In the genomic region with DNA sequence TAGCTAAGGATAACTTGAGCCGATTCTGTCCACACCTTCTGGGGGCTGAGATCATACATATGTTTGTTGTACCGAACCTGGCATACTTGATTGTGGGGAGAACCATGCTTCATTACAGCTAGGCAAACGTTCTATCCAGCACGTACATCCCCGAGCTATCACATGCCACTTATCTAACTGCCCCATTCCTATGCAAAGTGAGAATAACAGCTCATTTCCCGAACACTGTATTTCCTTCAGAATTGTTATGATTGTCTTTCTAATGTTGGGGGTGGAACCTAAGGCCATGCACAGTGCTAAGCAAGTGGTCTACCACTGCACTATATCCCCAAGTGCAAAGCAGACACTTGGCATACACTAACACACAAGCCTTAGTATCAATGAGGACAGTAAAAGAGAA, we compare ENCODE assay signal across 14 mouse cellular contexts.
"Had no signal": no experiment of that assay in that cellular context is flagged by ENCODE, and none has a peak within 500 bp of the region (broad histone marks: within the 10 kb centered on the region; RNA-seq: fewer than 3 reads in every experiment).

No protein-coding gene starts in this region.

- ATAC-seq: midbrain, embryonic 16.5 days had no signal

- H3K27me3 ChIP-seq: midbrain, embryonic 12.5 days; neural tube, embryonic 12.5 days; stomach, embryonic 15.5 days had no signal

- H3K9me3 ChIP-seq: midbrain, embryonic 10.5 days; midbrain, embryonic 12.5 days; neural tube, embryonic 12.5 days; stomach, embryonic 15.5 days had no signal

- DNase-seq: lung, adult 18-20 months; lung, embryonic 14.5 days; lung, postnatal 10 days; lung, postnatal 4 days; right cerebral cortex, postnatal 14 days; thymus, adult 2 months; thymus, postnatal 25 days; thymus, postnatal 4 days had no signal

- H3K4me1 ChIP-seq: midbrain, embryonic 10.5 days; midbrain, embryonic 12.5 days; neural tube, embryonic 12.5 days; stomach, embryonic 15.5 days had no signal

- H3K4me3 ChIP-seq: midbrain, embryonic 10.5 days; midbrain, embryonic 12.5 days; myocyte; neural tube, embryonic 12.5 days; stomach, embryonic 15.5 days had no signal
